Mouse (Mus musculus) kidney, postnatal 10 days (tissue): Measurements from ENCODE around the gene Bicc1.

Source experiments
- DNase-seq: peaks from one replicate; pipeline ENCODE4 v3.0.0; 2021; ENCODE audit warnings: mixed read lengths

The Bicc1 gene

GRCm38 (mm10) chr10:71052208-71052607 lies 107.3 kb downstream of the Bicc1 start:
- no peak for DNase-seq

- DNase-seq, result no peak
These were observed 108.7 kb downstream of the Bicc1 start for GRCm38 (mm10) chr10:71050722-71051333.

DNA sequence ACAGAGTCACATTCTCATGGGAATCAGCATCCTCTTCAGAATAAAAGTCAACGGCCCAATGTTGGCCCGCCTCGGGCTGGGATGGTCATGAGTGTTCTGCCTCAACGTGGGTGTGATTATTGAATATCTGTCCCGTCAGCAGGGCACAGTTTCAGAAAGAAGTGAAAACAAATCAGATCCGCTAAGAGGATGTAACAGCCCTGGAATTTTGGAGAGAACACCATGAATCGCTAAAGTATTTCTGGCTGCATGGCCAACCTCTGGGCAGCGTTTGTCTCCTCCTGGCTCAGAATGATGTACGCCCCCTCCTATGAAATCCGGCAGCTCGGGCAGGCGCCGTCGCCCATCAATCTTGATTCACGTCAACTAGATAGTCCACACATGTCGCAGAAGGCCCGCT lies 110.2 kb downstream of the Bicc1 start:
- peak; percentile 49 for DNase-seq

- DNase-seq, result no peak
These were observed 115.1 kb downstream of the Bicc1 start for GRCm38 (mm10) chr10:71044410-71044809.

- no peak for DNase-seq
These were observed 117.6 kb downstream of the Bicc1 start for GRCm38 (mm10) chr10:71041874-71042273.

- no peak for DNase-seq
These were observed 123.0 kb downstream of the Bicc1 start for GRCm38 (mm10) chr10:71036484-71036883.

- peak; percentile 32 for DNase-seq
These were observed 130.5 kb downstream of the Bicc1 start for GRCm38 (mm10) chr10:71028996-71029395.

DNA sequence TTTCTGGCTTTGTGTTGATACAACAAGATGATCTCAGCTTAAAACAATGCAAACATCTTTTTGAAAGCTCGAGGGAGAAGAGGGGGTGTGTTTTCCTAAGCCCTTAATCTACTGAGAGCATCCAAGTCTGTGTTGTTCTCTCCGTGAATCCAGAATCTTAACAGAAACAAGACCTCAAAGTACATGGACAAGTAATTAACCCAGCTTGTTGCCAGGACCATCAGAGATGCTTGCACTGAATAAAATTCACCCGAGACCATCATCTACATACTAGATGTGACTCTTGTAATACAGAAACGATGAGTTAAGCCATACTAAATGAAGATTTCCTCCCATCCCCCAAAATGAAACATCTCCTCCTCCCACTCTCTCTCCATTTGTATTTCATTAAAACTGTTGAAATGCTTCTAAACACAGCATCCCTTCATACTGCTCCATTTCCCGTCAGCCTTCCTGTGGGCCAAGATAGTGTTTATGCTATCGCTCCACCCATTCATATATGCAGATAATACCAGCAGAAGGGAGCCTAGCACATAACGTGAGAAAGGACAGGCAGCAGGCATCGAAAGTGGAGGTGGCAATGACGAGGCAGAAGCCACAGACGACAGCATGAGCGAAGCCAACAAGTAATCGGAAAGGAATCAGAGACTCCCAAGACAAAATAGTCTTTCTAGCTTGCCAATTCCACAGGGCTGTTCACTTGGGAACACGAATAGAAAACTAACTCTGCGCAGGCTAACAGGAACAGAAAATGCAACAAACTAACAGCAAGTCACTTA lies 131.2 kb downstream of the Bicc1 start:
- DNase-seq, result no peak

DNA sequence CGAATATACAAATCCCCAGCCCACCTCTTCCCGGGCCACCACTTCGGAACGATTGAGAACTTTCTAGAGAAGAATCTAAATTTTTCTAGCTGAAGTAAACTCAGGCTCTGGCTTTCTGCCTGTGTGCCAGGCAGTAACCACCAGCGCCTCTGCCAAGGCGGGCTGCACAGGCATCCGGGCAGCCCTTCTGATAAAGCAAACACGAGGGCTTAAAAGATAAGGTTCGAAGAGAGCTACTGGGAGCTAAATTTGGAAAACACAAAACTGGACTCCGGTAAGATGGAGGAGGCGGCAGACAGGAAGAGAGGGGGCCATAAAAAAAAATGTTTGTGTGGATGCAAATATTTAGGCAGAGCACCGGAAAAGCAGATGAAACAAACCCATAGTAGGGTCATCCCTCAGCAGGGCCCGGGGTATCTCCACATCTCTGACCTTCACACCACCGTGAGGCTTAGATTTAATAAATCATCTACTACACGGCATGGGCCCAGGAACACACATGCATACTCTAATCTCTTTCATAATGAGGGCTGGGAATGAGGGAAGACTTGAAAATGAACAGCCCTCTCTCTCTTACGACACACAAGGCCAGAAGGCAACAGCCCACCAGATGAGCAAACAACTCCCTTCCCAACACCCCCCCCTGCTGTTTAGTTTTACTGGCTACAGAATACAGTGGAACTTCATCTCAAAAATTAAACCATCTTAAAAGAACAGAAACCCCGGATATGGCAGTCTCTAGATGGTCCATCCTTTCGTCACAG lies 134.2 kb downstream of the Bicc1 start:
- DNase-seq, result peak; percentile 34

- peak; percentile 34 for DNase-seq
These were observed 134.8 kb downstream of the Bicc1 start for GRCm38 (mm10) chr10:71024681-71025080.

GRCm38 (mm10) chr10:71023471-71023870 lies 136.0 kb downstream of the Bicc1 start:
- DNase-seq, result no peak

DNA sequence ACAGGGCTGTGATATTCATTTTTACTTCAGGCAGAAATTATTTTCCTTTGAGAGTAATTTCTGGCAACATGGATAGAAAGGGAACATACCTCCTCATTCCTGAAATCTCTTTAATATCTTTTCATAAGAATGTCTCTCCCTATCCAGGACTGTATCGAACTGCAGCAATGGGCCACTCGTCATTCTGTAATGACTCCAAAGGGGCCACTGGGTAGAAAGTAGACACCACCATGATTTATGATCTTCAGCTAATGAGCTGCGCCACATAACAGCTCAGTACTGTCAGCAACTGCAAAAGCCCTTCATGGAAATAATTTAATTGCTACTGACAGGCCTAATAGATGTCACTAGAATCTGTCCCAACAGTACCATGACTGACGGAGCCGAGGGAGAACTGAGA lies 139.0 kb downstream of the Bicc1 start:
- no peak for DNase-seq

DNA sequence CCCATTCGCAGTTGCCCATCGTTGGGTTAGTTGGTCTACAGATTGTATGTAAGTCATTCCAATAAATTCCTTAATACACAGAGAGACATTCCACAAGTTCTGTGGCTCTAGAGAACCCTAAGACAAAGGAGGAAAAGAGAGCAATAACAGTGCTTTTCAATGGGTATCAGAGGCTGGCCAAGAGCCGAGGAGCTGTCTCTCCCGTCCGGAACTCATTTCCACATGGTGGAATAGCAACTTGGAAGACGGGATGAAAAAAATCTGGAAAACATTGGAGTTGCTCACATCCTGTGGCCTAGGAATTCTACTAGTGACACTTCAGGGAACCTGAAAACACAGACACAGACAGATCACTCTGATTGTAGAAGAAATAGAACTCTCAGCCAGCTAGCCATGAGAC lies 139.7 kb downstream of the Bicc1 start:
- peak; percentile 55 for DNase-seq

GRCm38 (mm10) chr10:71009771-71010496 lies 149.6 kb downstream of the Bicc1 start:
- DNase-seq, result no peak

- no peak for DNase-seq
These were observed 150.8 kb downstream of the Bicc1 start for GRCm38 (mm10) chr10:71008721-71009120.

GRCm38 (mm10) chr10:71007956-71008355 lies 151.5 kb downstream of the Bicc1 start:
- no peak for DNase-seq

DNA sequence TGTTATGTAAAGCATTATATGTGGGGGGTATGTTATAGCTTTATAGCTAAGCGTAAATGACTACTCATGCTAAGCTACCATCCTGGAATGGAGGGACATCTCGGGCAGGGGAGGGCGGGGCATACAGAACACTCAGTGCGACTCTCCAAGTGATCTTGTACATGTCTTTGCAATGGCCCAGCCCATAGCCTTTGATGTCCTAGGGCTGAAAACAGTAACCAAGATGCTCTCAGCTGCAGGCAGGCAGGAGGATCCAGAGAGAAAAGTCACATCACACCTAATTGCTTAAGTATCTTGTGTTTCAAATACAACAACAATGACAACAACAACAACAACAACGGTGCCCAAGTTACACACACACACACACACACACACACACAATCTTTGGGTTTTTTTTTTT lies 152.0 kb downstream of the Bicc1 start:
- no peak for DNase-seq

DNA sequence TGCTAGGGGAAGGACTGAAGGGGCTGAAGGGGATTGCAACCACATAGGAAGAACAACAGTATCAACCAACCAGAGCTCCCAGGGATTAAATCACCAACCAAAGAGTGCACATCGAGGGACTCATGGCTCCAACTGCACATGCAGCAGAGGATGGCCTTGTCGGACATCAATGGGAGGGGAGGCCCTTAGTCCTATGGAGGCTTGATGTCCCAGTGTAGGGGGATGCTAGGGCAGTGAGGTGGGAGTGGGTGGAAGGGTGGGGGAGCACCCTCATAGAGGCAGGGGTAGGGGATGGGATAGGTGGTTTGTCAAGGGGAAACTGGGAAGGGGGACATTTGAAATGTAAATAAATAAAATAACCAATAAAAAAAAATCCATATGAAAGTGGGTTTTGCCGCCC lies 152.5 kb downstream of the Bicc1 start:
- no peak for DNase-seq

GRCm38 (mm10) chr10:71002871-71003270 lies 156.6 kb downstream of the Bicc1 start:
- no peak for DNase-seq

- DNase-seq, result no peak
These were observed 157.3 kb downstream of the Bicc1 start for GRCm38 (mm10) chr10:71002186-71002585.

DNA sequence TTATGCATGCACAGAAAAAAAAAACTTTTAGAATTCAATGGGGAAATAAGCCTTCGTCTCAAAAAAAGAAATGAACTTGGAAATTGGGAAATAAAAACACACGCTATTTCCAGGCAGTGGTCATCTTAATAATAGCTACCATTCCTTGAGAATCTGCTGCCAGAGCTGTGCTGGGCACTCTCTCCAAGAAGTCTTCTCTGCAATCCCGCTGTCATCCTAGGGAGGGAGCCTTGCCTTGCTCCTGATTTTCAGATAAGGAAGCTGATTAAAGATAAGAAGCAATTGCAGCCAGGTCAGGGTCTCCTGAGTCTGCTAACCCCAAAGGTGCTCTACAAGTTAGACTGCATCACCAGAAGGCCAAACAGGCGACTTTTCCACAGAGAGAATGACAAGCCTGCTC lies 161.4 kb downstream of the Bicc1 start:
- DNase-seq, result peak; percentile 40

GRCm38 (mm10) chr10:70996051-70996450 lies 163.4 kb downstream of the Bicc1 start:
- no peak for DNase-seq

DNA sequence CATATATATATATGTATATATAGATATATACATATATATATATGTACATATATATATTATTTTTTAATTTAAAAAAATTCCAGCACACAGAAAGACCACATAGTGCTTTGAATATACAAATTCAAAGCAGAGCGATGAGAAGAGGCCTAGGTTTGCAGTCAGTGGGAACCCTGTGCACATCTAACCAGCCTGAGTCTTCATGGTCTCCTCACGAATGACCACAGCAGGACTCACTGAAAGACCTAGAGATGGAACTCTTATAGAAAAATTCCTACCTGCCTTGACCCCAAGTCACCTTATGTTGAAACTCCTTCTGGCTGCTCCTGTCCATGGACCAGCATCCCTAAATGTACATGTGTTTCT lies 165.4 kb downstream of the Bicc1 start:
- DNase-seq, result no peak
